In genomic region chr8:83976779-83977350, GRCm38 (mm10) we compare ENCODE assay signal across 10 mouse cellular contexts. TPM values are rescaled to one million over a fixed set of nuclear protein-coding genes. Genes with fewer than 3 reads are reported as not detected.
DNase-seq lines count a peak whose midpoint lies in the region; ATAC-seq and TF ChIP-seq lines count a peak whose summit lies in the region.
"Had no signal": no experiment of that assay in that cellular context is flagged by ENCODE, and none has a peak within 500 bp of the region (broad histone marks: within the 10 kb centered on the region; RNA-seq: fewer than 3 reads in every experiment).

No protein-coding gene starts in this region.

- no peak overlapping the region for H3K27ac ChIP-seq in hindbrain, embryonic 12.5 days
- H3K27ac ChIP-seq in hindbrain, embryonic 10.5 days, result no peak overlapping the region
- no peak overlapping the region for H3K27ac ChIP-seq in midbrain, postnatal 0 days (ENCODE audit: low read depth, low read length)
- no peak overlapping the region for H3K27ac ChIP-seq in midbrain, embryonic 11.5 days (ENCODE audit: low read depth, low read length)
- no peak overlapping the region for H3K27ac ChIP-seq in midbrain, embryonic 13.5 days

- peak; percentile 39; the same call in 1 of the 2 replicates for TF ChIP-seq CTCF in midbrain, postnatal 0 days (IDR thresholded peaks at IDR 0.05)

- peaks cover 38% of the 10 kb centered on the region for H3K4me1 ChIP-seq in hindbrain, embryonic 12.5 days
- peaks cover 40% of the 10 kb centered on the region for H3K4me1 ChIP-seq in hindbrain, embryonic 10.5 days (replicated peaks)
- H3K4me1 ChIP-seq in midbrain, postnatal 0 days (ENCODE audit: insufficient read depth, low read length), result peaks cover 24% of the 10 kb centered on the region; the same call in 1 of the 2 replicates
- H3K4me1 ChIP-seq in midbrain, embryonic 11.5 days (ENCODE audit: control insufficient read depth, insufficient read depth, low read length), result peaks cover 16% of the 10 kb centered on the region
- H3K4me1 ChIP-seq in midbrain, embryonic 13.5 days (replicated peaks), result peaks cover 45% of the 10 kb centered on the region

- no peak overlapping the region for H3K4me3 ChIP-seq in hindbrain, embryonic 12.5 days
- no peak overlapping the region for H3K4me3 ChIP-seq in hindbrain, embryonic 10.5 days
- no peak overlapping the region for H3K4me3 ChIP-seq in midbrain, postnatal 0 days (ENCODE audit: low read depth, low read length)
- no peak overlapping the region for H3K4me3 ChIP-seq in midbrain, embryonic 11.5 days (ENCODE audit: low read depth, low read length)
- no peak overlapping the region for H3K4me3 ChIP-seq in midbrain, embryonic 13.5 days (replicated peaks)

- DNase-seq in CD4-positive, CD25-positive, alpha-beta regulatory T cell, adult 2 months (ENCODE audit: low read depth, low spot score), result peak; percentile 46
- no peak for DNase-seq in hindbrain, embryonic 10.5 days (ENCODE audit: low spot score)
- DNase-seq in midbrain, postnatal 0 days (ENCODE audit: low spot score), result no peak
- no peak for DNase-seq in midbrain, embryonic 11.5 days (ENCODE audit: low spot score, missing footprints)
- peak; percentile 42 for DNase-seq in naive thymus-derived CD4-positive, alpha-beta T cell, adult 2 months (ENCODE audit: low read depth)
- DNase-seq: embryo, embryonic 11 days had no signal

- H3K9ac ChIP-seq in hindbrain, embryonic 12.5 days, result peak overlapping the region; percentile 8; the same call in 1 of the 2 replicates
- H3K9ac ChIP-seq in midbrain, postnatal 0 days (replicated peaks; ENCODE audit: low read length, poor library complexity, severe bottlenecking), result no peak overlapping the region
- no peak overlapping the region for H3K9ac ChIP-seq in midbrain, embryonic 11.5 days (ENCODE audit: low read length)
- no peak overlapping the region for H3K9ac ChIP-seq in midbrain, embryonic 13.5 days (replicated peaks)

- H3K9me3 ChIP-seq in hindbrain, embryonic 12.5 days (replicated peaks), result no peaks in the 10 kb centered on the region
- no peaks in the 10 kb centered on the region for H3K9me3 ChIP-seq in hindbrain, embryonic 10.5 days
- no peaks in the 10 kb centered on the region for H3K9me3 ChIP-seq in midbrain, postnatal 0 days (ENCODE audit: low read length)
- no peaks in the 10 kb centered on the region for H3K9me3 ChIP-seq in midbrain, embryonic 11.5 days (ENCODE audit: control insufficient read depth, low read length)
- H3K9me3 ChIP-seq in midbrain, embryonic 13.5 days, result no peaks in the 10 kb centered on the region

- no peak overlapping the region; the same call in 1 of the 2 replicates for H3K4me2 ChIP-seq in hindbrain, embryonic 12.5 days (replicated peaks)
- no peak overlapping the region for H3K4me2 ChIP-seq in midbrain, postnatal 0 days (ENCODE audit: low read depth, low read length, poor library complexity, severe bottlenecking)
- no peak overlapping the region for H3K4me2 ChIP-seq in midbrain, embryonic 11.5 days
- H3K4me2 ChIP-seq in midbrain, embryonic 13.5 days (replicated peaks), result no peak overlapping the region

- no peaks in the 10 kb centered on the region for H3K27me3 ChIP-seq in hindbrain, embryonic 12.5 days
- no peaks in the 10 kb centered on the region for H3K27me3 ChIP-seq in hindbrain, embryonic 10.5 days (ENCODE audit: insufficient read depth, poor library complexity, severe bottlenecking)
- no peaks in the 10 kb centered on the region for H3K27me3 ChIP-seq in midbrain, postnatal 0 days (ENCODE audit: insufficient read depth, low read length)
- H3K27me3 ChIP-seq in midbrain, embryonic 11.5 days (ENCODE audit: control insufficient read depth, insufficient read depth, low read length), result no peaks in the 10 kb centered on the region
- H3K27me3 ChIP-seq in midbrain, embryonic 13.5 days, result no peaks in the 10 kb centered on the region

- ATAC-seq in CD4-positive, CD25-positive, alpha-beta regulatory T cell, adult 4 months, result no peak
- no peak for ATAC-seq in hindbrain, embryonic 12.5 days (ENCODE audit: low FRiP score)
- no peak for ATAC-seq in midbrain, postnatal 0 days (ENCODE audit: low FRiP score)
- ATAC-seq in midbrain, embryonic 11.5 days (ENCODE audit: low FRiP score), result no peak
- no peak for ATAC-seq in midbrain, embryonic 13.5 days
- ATAC-seq: forebrain, embryonic 16.5 days had no signal

- H3K36me3 ChIP-seq in hindbrain, embryonic 12.5 days, result peaks cover 20% of the 10 kb centered on the region
- peaks cover 35% of the 10 kb centered on the region for H3K36me3 ChIP-seq in hindbrain, embryonic 10.5 days
- H3K36me3 ChIP-seq in midbrain, postnatal 0 days (ENCODE audit: insufficient read depth, low read length), result peaks cover 22% of the 10 kb centered on the region
- H3K36me3 ChIP-seq in midbrain, embryonic 11.5 days (ENCODE audit: control insufficient read depth, insufficient read depth, low read length), result peaks cover 6% of the 10 kb centered on the region
- peaks cover 24% of the 10 kb centered on the region for H3K36me3 ChIP-seq in midbrain, embryonic 13.5 days

- 80% methylated on average over 5 of the region's 5 CpGs for WGBS in hindbrain, embryonic 12.5 days
- WGBS in hindbrain, embryonic 10.5 days, result 88% methylated on average over 5 of the region's 5 CpGs
- 83% methylated on average over 5 of the region's 5 CpGs for whole genome bisulfite sequencing in midbrain, postnatal 0 days
- 89% methylated on average over 5 of the region's 5 CpGs for WGBS in midbrain, embryonic 11.5 days
- 90% methylated on average over 5 of the region's 5 CpGs for WGBS in midbrain, embryonic 13.5 days

RNA-seq across cellular contexts. Expression of gene Prkaca, which starts 4.1 kb away (rescaled TPM):
- 10 to 100 TPM in 1 of 2 experiments, 1 to 10 TPM in 1; 9.5 to 15.4 TPM for polyA plus RNA-seq in CD4-positive, CD25-positive, alpha-beta regulatory T cell, adult 4 months (2017; shearing (Covaris generic))
- polyA plus RNA-seq in hindbrain, embryonic 12.5 days (2016; fragmentation: Nextera tagmentation; extraction: Ambion mirVana), result 201 and 213 TPM in 2 replicates
- 170 and 194 TPM in 2 replicates for polyA plus RNA-seq in hindbrain, embryonic 10.5 days (2016; fragmentation: Nextera tagmentation; extraction: Ambion mirVana)
- 190 and 218 TPM in 2 replicates for total RNA-seq in midbrain, postnatal 0 days (2014; rRNA removed)
- polyA plus RNA-seq in midbrain, postnatal 0 days (2015; fragmentation: Nextera tagmentation; extraction: Ambion mirVana), result 253 and 259 TPM in 2 replicates
- polyA plus RNA-seq in midbrain, embryonic 11.5 days (2014; fragmentation: Nextera tagmentation; extraction: Ambion mirVana), result 139 and 156 TPM in 2 replicates
- polyA plus RNA-seq in midbrain, embryonic 13.5 days (2015; fragmentation: Nextera tagmentation; extraction: Ambion mirVana), result 177 and 189 TPM in 2 replicates

RNA-seq across cellular contexts. Expression of gene Samd1, which starts 20.6 kb away (rescaled TPM):
- polyA plus RNA-seq in CD4-positive, CD25-positive, alpha-beta regulatory T cell, adult 4 months (2017; shearing (Covaris generic)), result 1 to 10 TPM; 5.9 to 6.3 TPM
- 8.5 and 9.8 TPM in 2 replicates for polyA plus RNA-seq in hindbrain, embryonic 12.5 days (2016; fragmentation: Nextera tagmentation; extraction: Ambion mirVana)
- 7.6 and 9.5 TPM in 2 replicates for polyA plus RNA-seq in hindbrain, embryonic 10.5 days (2016; fragmentation: Nextera tagmentation; extraction: Ambion mirVana)
- 65.3 and 86.9 TPM in 2 replicates for total RNA-seq in midbrain, postnatal 0 days (2014; rRNA removed)
- polyA plus RNA-seq in midbrain, postnatal 0 days (2015; fragmentation: Nextera tagmentation; extraction: Ambion mirVana), result 4.1 and 4.6 TPM in 2 replicates
- 12.8 and 12.9 TPM in 2 replicates for polyA plus RNA-seq in midbrain, embryonic 11.5 days (2014; fragmentation: Nextera tagmentation; extraction: Ambion mirVana)
- 7.7 and 8.7 TPM in 2 replicates for polyA plus RNA-seq in midbrain, embryonic 13.5 days (2015; fragmentation: Nextera tagmentation; extraction: Ambion mirVana)

RNA-seq across cellular contexts. Expression of gene Asf1b, which starts 21.6 kb away (rescaled TPM):
- 10 to 100 TPM; 22.3 to 45.2 TPM for polyA plus RNA-seq in CD4-positive, CD25-positive, alpha-beta regulatory T cell, adult 4 months (2017; shearing (Covaris generic))
- polyA plus RNA-seq in hindbrain, embryonic 12.5 days (2016; fragmentation: Nextera tagmentation; extraction: Ambion mirVana), result 37.6 and 40.9 TPM in 2 replicates
- polyA plus RNA-seq in hindbrain, embryonic 10.5 days (2016; fragmentation: Nextera tagmentation; extraction: Ambion mirVana), result 99.1 and 112 TPM in 2 replicates
- total RNA-seq in midbrain, postnatal 0 days (2014; rRNA removed), result 3.9 and 20.4 TPM in 2 replicates
- 3.8 and 4.3 TPM in 2 replicates for polyA plus RNA-seq in midbrain, postnatal 0 days (2015; fragmentation: Nextera tagmentation; extraction: Ambion mirVana)
- 92.5 and 96.5 TPM in 2 replicates for polyA plus RNA-seq in midbrain, embryonic 11.5 days (2014; fragmentation: Nextera tagmentation; extraction: Ambion mirVana)
- polyA plus RNA-seq in midbrain, embryonic 13.5 days (2015; fragmentation: Nextera tagmentation; extraction: Ambion mirVana), result 25.0 and 25.7 TPM in 2 replicates

RNA-seq across cellular contexts. Expression of gene Gm10644, which starts 21.9 kb away (rescaled TPM):
- under 1 TPM; 0.20 to 0.92 TPM for polyA plus RNA-seq in CD4-positive, CD25-positive, alpha-beta regulatory T cell, adult 4 months (2017; shearing (Covaris generic))
- 1.0 and 1.1 TPM in 2 replicates for polyA plus RNA-seq in hindbrain, embryonic 12.5 days (2016; fragmentation: Nextera tagmentation; extraction: Ambion mirVana)
- polyA plus RNA-seq in hindbrain, embryonic 10.5 days (2016; fragmentation: Nextera tagmentation; extraction: Ambion mirVana), result 1.1 and 1.5 TPM in 2 replicates
- total RNA-seq in midbrain, postnatal 0 days (2014; rRNA removed), result 0.47 and 0.60 TPM in 2 replicates
- polyA plus RNA-seq in midbrain, postnatal 0 days (2015; fragmentation: Nextera tagmentation; extraction: Ambion mirVana), result 0.36 and 0.39 TPM in 2 replicates
- polyA plus RNA-seq in midbrain, embryonic 11.5 days (2014; fragmentation: Nextera tagmentation; extraction: Ambion mirVana), result 0.61 and 0.81 TPM in 2 replicates
- polyA plus RNA-seq in midbrain, embryonic 13.5 days (2015; fragmentation: Nextera tagmentation; extraction: Ambion mirVana), result 0.70 and 0.94 TPM in 2 replicates

RNA-seq across cellular contexts. Expression of gene 1700067K01Rik, which starts 24.4 kb away (rescaled TPM):
- not detected for polyA plus RNA-seq in CD4-positive, CD25-positive, alpha-beta regulatory T cell, adult 4 months (2017; shearing (Covaris generic))
- 0.89 and 1.5 TPM in 2 replicates for polyA plus RNA-seq in hindbrain, embryonic 12.5 days (2016; fragmentation: Nextera tagmentation; extraction: Ambion mirVana)
- polyA plus RNA-seq in hindbrain, embryonic 10.5 days (2016; fragmentation: Nextera tagmentation; extraction: Ambion mirVana), result 0.52 and 0.54 TPM in 2 replicates
- total RNA-seq in midbrain, postnatal 0 days (2014; rRNA removed), result 1.2 TPM in 1 of 2 replicates, not detected in the other
- polyA plus RNA-seq in midbrain, postnatal 0 days (2015; fragmentation: Nextera tagmentation; extraction: Ambion mirVana), result 0.58 and 0.69 TPM in 2 replicates
- 0.33 and 0.56 TPM in 2 replicates for polyA plus RNA-seq in midbrain, embryonic 11.5 days (2014; fragmentation: Nextera tagmentation; extraction: Ambion mirVana)
- polyA plus RNA-seq in midbrain, embryonic 13.5 days (2015; fragmentation: Nextera tagmentation; extraction: Ambion mirVana), result 0.26 and 0.89 TPM in 2 replicates

Comparison
In these comparisons a context has a peak if more than half of its experiments do, and no peak if none do; other contexts are left out.
1. DNase-seq: peak in CD4-positive, CD25-positive, alpha-beta regulatory T cell, adult 2 months (single experiment) and naive thymus-derived CD4-positive, alpha-beta T cell, adult 2 months (single experiment); none in hindbrain, embryonic 10.5 days (single experiment), midbrain, postnatal 0 days (single experiment) and midbrain, embryonic 11.5 days (single experiment).